Mouse (Mus musculus): ENCODE results near the gene Rsph1. TPM values are rescaled to one million over a fixed set of nuclear protein-coding genes. Genes with fewer than 3 reads are reported as not detected.

Gene Rsph1
- total and polyA plus RNA-seq, 3 experiments: 0.81 to 1.2 (median 1.2) TPM

DNA sequence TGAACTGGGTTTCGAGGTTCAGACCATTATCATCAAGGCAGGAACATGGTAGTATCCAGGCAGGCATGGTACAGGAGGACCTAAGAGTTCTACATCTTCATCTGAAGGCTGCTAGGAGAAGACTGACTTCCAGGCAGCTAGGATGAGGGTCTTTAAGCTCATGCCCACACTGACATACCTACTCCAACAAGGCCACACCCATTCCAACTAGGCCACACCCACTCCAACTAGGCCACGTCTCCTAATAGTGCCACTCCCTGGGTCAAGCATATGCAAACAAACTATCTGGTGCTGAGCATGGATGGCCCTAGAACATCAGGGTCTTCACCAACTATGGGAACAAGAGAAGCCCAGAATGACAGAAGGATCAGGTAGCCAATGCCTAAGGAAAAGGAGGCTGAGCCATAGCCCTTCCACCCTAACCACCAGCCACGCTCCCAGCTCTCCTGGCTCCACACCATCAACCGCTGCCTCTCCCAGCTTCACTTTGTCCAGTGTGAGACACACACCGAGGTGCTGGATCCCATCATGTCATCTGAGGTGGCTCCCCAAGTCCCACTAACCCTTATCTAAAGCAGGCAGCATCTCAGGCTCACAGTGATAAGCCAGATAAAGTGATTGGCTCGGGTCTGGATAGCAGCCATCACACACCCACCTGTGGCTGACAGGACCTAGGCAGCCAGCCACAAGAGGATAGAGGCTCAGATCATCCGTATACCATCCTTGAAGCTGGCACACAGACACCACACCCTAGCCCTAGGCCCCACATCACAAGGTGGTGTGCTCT, 38.8 kb downstream of the Rsph1 start:
- TF ChIP-seq CTCF (IDR thresholded peaks at IDR 0.05) (no peak), POLR2A (IDR thresholded peaks at IDR 0.05; ENCODE audit: insufficient read depth, low read depth, low read length) (no peak), EP300 (IDR thresholded peaks at IDR 0.05; ENCODE audit: insufficient read depth, low read depth, low read length) (no peak)
- peak in 1 of 2 experiments; percentile 2 for DNase-seq

DNA sequence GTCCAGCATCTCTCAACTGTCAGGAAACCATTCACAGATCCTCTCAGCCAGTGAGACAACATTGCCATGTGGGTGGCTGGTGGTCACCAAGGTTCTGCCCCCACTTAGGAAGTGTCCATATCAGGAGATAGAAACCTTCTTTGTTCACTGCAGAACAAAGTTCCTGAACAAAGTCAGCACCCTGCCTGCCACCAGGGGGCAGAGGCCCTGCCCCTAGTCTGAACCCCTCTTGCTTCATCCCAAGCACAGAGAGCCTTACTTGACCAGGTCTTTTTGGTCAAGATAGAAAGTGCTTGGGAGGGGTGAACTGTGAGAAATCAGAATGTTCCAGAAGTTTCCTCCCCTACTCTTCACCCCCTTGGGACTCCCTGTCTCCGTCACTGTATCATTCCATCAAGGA, 41.3 kb downstream of the Rsph1 start:
- intact Hi-C loops (cut with DNase I): no loop called here
- H3K79me2 ChIP-seq (replicated peaks; ENCODE audit: control insufficient read depth, insufficient read depth, low read length): no peaks in the 10 kb centered on the region
- H3K27ac ChIP-seq: no peak overlapping the region
- 75% methylated on average over 1 of the region's 1 CpGs for WGBS
- TF ChIP-seq CTCF (IDR thresholded peaks at IDR 0.05) (peak; percentile 23), POLR2A (IDR thresholded peaks at IDR 0.05; ENCODE audit: insufficient read depth, low read depth, low read length) (no peak)
- H3K4me3 ChIP-seq: no peak overlapping the region
- no peaks in the 10 kb centered on the region for H3K36me3 ChIP-seq (ENCODE audit: control insufficient read depth, insufficient read depth, low read length)
- DNase-seq: no peak
- H3K4me1 ChIP-seq (ENCODE audit: control insufficient read depth, insufficient read depth, low read length): no peaks in the 10 kb centered on the region
- no peaks in the 10 kb centered on the region for H3K27me3 ChIP-seq (ENCODE audit: control insufficient read depth, insufficient read depth, low read length)
- no peak overlapping the region for H3K9ac ChIP-seq (ENCODE audit: low read depth, low read length)

More for the DNA sequence above, 38.8 kb downstream of the Rsph1 start:
- no peak overlapping the region for H3K9ac ChIP-seq (ENCODE audit: low read depth, low read length)
- H3K79me2 ChIP-seq (replicated peaks; ENCODE audit: control insufficient read depth, insufficient read depth, low read length): no peaks in the 10 kb centered on the region
- no peaks in the 10 kb centered on the region for H3K4me1 ChIP-seq (ENCODE audit: control insufficient read depth, insufficient read depth, low read length)
- H3K27ac ChIP-seq: no peak overlapping the region
- no peaks in the 10 kb centered on the region for H3K27me3 ChIP-seq (ENCODE audit: control insufficient read depth, insufficient read depth, low read length)
- H3K36me3 ChIP-seq (ENCODE audit: control insufficient read depth, insufficient read depth, low read length): no peaks in the 10 kb centered on the region
- WGBS: 74% methylated on average over 7 of the region's 7 CpGs
- intact Hi-C loops (cut with DNase I): no loop called here
- H3K4me3 ChIP-seq: no peak overlapping the region

DNA sequence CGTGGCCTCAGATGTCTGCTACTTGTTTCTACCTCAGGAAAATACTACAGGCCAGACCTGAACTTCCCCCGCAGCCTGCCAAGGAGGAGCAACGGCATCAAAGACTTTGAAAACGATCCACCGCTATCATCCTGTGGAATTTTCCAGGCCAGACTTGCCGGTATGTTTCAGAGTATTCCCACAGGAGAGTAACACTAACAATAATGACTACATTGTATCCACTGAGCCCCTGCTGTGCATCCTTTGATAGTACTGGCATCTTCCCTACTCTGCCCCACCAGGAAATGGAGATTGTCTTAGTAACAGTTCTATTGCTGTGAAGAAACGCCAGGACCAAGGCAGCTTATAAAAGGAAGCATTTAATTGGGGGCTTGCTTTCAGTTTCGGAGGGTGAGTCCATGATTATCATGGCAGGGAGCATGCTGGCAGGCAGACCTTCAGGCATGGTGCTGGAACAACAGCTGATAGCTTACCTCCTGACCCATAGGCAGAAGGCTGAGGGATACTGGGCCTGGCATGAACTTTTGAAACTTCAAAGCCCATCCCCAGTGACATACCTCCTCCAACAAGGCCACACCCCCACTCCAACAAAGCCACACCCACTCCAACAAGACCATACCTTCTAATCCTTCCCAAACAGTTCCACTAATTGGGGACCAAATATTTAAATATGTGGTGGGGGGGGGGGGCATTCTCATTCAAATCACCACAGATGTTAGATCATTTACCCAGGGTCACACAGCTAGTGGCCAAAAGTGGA, 44.8 kb downstream of the Rsph1 start:
- Histone ChIP-seq H3K36me3 (ENCODE audit: control insufficient read depth, insufficient read depth, low read length) (no peaks in the 10 kb centered on the region), H3K4me1 (ENCODE audit: control insufficient read depth, insufficient read depth, low read length) (no peaks in the 10 kb centered on the region), H3K27ac (no peak overlapping the region), H3K4me3 (no peak overlapping the region), H3K27me3 (ENCODE audit: control insufficient read depth, insufficient read depth, low read length) (no peaks in the 10 kb centered on the region), H3K79me2 (replicated peaks; ENCODE audit: control insufficient read depth, insufficient read depth, low read length) (no peaks in the 10 kb centered on the region), H3K9ac (ENCODE audit: low read depth, low read length) (no peak overlapping the region)
- WGBS: 24% methylated on average over 8 of the region's 8 CpGs
- DNase-seq: no peak
- intact Hi-C loops (cut with DNase I): no loop called here
- TF ChIP-seq POLR2A (IDR thresholded peaks at IDR 0.05; ENCODE audit: insufficient read depth, low read depth, low read length) (no peak), EP300 (IDR thresholded peaks at IDR 0.05; ENCODE audit: insufficient read depth, low read depth, low read length) (no peak), CTCF (IDR thresholded peaks at IDR 0.05) (no peak)

DNA sequence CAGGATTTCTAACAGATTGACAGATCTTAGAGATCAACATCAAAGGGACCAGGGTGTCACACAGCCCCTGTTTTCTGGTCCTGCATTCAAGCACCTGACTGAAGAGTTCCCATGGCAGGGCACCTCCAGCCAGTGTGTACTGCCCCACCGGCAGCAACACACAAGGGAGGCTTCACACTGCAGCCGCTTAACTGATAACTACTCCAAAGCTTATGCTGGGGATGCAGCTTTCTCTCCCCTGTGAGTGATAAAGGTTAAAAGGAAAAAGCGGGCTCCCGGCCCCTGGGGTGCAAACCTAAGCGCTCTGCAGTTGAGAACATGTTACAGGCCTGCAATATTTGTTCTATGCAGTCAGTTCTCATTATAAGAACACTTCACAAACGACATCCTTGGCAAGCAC, 45.4 kb downstream of the Rsph1 start:
- H3K36me3 ChIP-seq (ENCODE audit: control insufficient read depth, insufficient read depth, low read length): no peaks in the 10 kb centered on the region
- no peaks in the 10 kb centered on the region for H3K27me3 ChIP-seq (ENCODE audit: control insufficient read depth, insufficient read depth, low read length)
- WGBS: 48% methylated on average over 6 of the region's 6 CpGs
- no peak overlapping the region for H3K4me3 ChIP-seq
- no peak for TF ChIP-seq CTCF (IDR thresholded peaks at IDR 0.05)
- no peak for TF ChIP-seq POLR2A (IDR thresholded peaks at IDR 0.05; ENCODE audit: insufficient read depth, low read depth, low read length)
- no peak for TF ChIP-seq EP300 (IDR thresholded peaks at IDR 0.05; ENCODE audit: insufficient read depth, low read depth, low read length)
- no peaks in the 10 kb centered on the region for H3K79me2 ChIP-seq (replicated peaks; ENCODE audit: control insufficient read depth, insufficient read depth, low read length)
- no peaks in the 10 kb centered on the region for H3K4me1 ChIP-seq (ENCODE audit: control insufficient read depth, insufficient read depth, low read length)
- H3K9ac ChIP-seq (ENCODE audit: low read depth, low read length): no peak overlapping the region
- no peak for DNase-seq
- H3K27ac ChIP-seq: no peak overlapping the region
- intact Hi-C loops (cut with DNase I): no loop called here

DNA sequence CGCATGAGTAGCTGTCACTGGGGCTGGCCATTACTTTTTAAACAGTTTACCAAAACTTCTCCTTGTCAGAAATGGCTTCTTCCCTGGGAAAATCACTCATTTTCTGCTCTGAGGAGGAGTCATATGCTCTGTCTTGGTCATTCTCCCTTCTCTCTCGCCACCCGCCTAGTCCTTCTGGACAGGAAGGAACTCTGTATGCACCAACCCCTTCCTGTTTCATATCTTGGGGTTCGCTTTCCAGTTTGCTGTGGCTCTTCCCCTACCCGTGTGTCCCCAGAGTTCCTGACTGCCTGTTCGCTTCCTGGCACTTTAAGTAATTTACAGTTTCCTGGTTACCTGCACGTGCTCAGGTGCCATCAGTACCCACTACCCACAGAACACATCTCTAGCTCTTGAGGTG, 50.3 kb downstream of the Rsph1 start:
- no peak overlapping the region for H3K9ac ChIP-seq (ENCODE audit: low read depth, low read length)
- no peaks in the 10 kb centered on the region for H3K36me3 ChIP-seq (ENCODE audit: control insufficient read depth, insufficient read depth, low read length)
- intact Hi-C loops (cut with DNase I): no loop called here
- no peak for DNase-seq
- no peaks in the 10 kb centered on the region for H3K79me2 ChIP-seq (replicated peaks; ENCODE audit: control insufficient read depth, insufficient read depth, low read length)
- H3K4me1 ChIP-seq (ENCODE audit: control insufficient read depth, insufficient read depth, low read length): no peaks in the 10 kb centered on the region
- H3K27me3 ChIP-seq (ENCODE audit: control insufficient read depth, insufficient read depth, low read length): no peaks in the 10 kb centered on the region
- no peak for TF ChIP-seq EP300 (IDR thresholded peaks at IDR 0.05; ENCODE audit: insufficient read depth, low read depth, low read length)
- H3K4me3 ChIP-seq: no peak overlapping the region
- 55% methylated on average over 7 of the region's 7 CpGs for WGBS
- H3K27ac ChIP-seq: no peak overlapping the region

DNA sequence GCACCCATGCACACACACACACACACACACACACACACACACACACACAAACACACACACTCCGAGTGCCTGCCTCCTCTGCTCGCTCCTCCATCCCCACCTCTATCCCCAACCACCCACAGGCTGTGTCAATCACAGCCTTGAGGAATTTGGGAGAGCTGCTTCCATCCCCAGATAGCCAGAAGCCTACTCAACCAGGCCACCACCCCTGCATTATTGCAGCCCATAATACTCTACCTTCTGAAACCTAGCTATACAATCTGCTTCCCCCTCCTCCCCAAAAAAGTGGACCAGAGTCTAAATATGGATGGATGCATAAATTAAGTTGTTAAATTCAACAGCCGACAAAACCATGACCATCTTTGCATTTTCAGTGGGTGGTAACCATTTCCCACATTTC, 50.8 kb downstream of the Rsph1 start:
- Histone ChIP-seq H3K4me3 (no peak overlapping the region), H3K79me2 (replicated peaks; ENCODE audit: control insufficient read depth, insufficient read depth, low read length) (no peaks in the 10 kb centered on the region), H3K9ac (ENCODE audit: low read depth, low read length) (no peak overlapping the region), H3K27me3 (ENCODE audit: control insufficient read depth, insufficient read depth, low read length) (no peaks in the 10 kb centered on the region), H3K4me1 (ENCODE audit: control insufficient read depth, insufficient read depth, low read length) (no peaks in the 10 kb centered on the region), H3K27ac (no peak overlapping the region), H3K36me3 (ENCODE audit: control insufficient read depth, insufficient read depth, low read length) (no peaks in the 10 kb centered on the region)
- WGBS: 74% methylated on average over 3 of the region's 3 CpGs
- TF ChIP-seq POLR2A (IDR thresholded peaks at IDR 0.05; ENCODE audit: insufficient read depth, low read depth, low read length) (no peak), CTCF (IDR thresholded peaks at IDR 0.05) (no peak), EP300 (IDR thresholded peaks at IDR 0.05; ENCODE audit: insufficient read depth, low read depth, low read length) (no peak)
- DNase-seq: no peak
- intact Hi-C loops (cut with DNase I): no loop called here

Measured in heart, adult 2 months (tissue).